Mouse (Mus musculus): ENCODE data around the gene Sectm1b. TPM values are rescaled to one million over a fixed set of nuclear protein-coding genes. Genes with fewer than 3 reads are reported as not detected.

The Sectm1b gene
- polyA plus RNA-seq, 1 experiment from 2014 or later = 0.92 TPM

GRCm38 (mm10) chr11:121015472-121015871, 47.9 kb downstream of the Sectm1b start:
- no peak for ATAC-seq (ENCODE audit: insufficient read depth, low FRiP score, low read depth)
- H3K36me3 ChIP-seq = no peaks in the 10 kb centered on the region
- WGBS = 36% methylated on average over 6 of the region's 6 CpGs
- no peak overlapping the region for H3K4me2 ChIP-seq
- H3K27me3 ChIP-seq (replicated peaks) = no peaks in the 10 kb centered on the region
- H3K9ac ChIP-seq = no peak overlapping the region
- no peak overlapping the region for H3K4me3 ChIP-seq (replicated peaks)
- no peaks in the 10 kb centered on the region for H3K9me3 ChIP-seq
- peaks cover 8% of the 10 kb centered on the region for H3K4me1 ChIP-seq
- no peak overlapping the region for H3K27ac ChIP-seq

- H3K27ac ChIP-seq = no peak overlapping the region
- no peaks in the 10 kb centered on the region for H3K36me3 ChIP-seq
- peak overlapping the region; percentile 48 for H3K4me2 ChIP-seq
- peaks cover 8% of the 10 kb centered on the region for H3K4me1 ChIP-seq
- ATAC-seq (ENCODE audit: insufficient read depth, low FRiP score, low read depth) = peak; percentile 10; the same call in 1 of the 2 replicates
- WGBS = 42% methylated on average over 19 of the region's 19 CpGs
- H3K9me3 ChIP-seq = no peaks in the 10 kb centered on the region
- H3K9ac ChIP-seq = no peak overlapping the region
- H3K27me3 ChIP-seq (replicated peaks) = no peaks in the 10 kb centered on the region
- H3K4me3 ChIP-seq (replicated peaks) = peak overlapping the region; percentile 27
Measured at GRCm38 (mm10) chr11:121014896-121015300, 48.5 kb downstream of the Sectm1b start.

GRCm38 (mm10) chr11:121013656-121014055, 49.7 kb downstream of the Sectm1b start:
- no peak overlapping the region for H3K9ac ChIP-seq
- H3K27me3 ChIP-seq (replicated peaks) = no peaks in the 10 kb centered on the region
- H3K4me1 ChIP-seq = peaks cover 8% of the 10 kb centered on the region
- no peak overlapping the region for H3K4me2 ChIP-seq
- no peak for ATAC-seq (ENCODE audit: insufficient read depth, low FRiP score, low read depth)
- no peak overlapping the region for H3K27ac ChIP-seq
- no peaks in the 10 kb centered on the region for H3K9me3 ChIP-seq
- H3K36me3 ChIP-seq = no peaks in the 10 kb centered on the region
- no peak overlapping the region for H3K4me3 ChIP-seq (replicated peaks)
- WGBS = 75% methylated on average over 7 of the region's 7 CpGs

- no peak overlapping the region for H3K4me3 ChIP-seq (replicated peaks)
- H3K9ac ChIP-seq = no peak overlapping the region
- no peak overlapping the region for H3K27ac ChIP-seq
- WGBS = 90% methylated on average over 3 of the region's 3 CpGs
- H3K36me3 ChIP-seq = no peaks in the 10 kb centered on the region
- H3K9me3 ChIP-seq = no peaks in the 10 kb centered on the region
- no peak overlapping the region for H3K4me2 ChIP-seq
- H3K27me3 ChIP-seq (replicated peaks) = no peaks in the 10 kb centered on the region
- H3K4me1 ChIP-seq = peaks cover 3% of the 10 kb centered on the region; the same call in 1 of the 2 replicates
- no peak for ATAC-seq (ENCODE audit: insufficient read depth, low FRiP score, low read depth)
Measured at GRCm38 (mm10) chr11:121010044-121010755, 53.2 kb downstream of the Sectm1b start.

- 63% methylated on average over 6 of the region's 6 CpGs for WGBS
- Histone ChIP-seq H3K4me2 (no peak overlapping the region), H3K36me3 (no peaks in the 10 kb centered on the region), H3K27me3 (replicated peaks) (no peaks in the 10 kb centered on the region), H3K4me1 (0 out of 2 replicates have a peak, but pooled peaks cover 2% of the 10 kb centered on the region), H3K27ac (no peak overlapping the region), H3K4me3 (replicated peaks) (no peak overlapping the region), H3K9ac (no peak overlapping the region), H3K9me3 (no peaks in the 10 kb centered on the region)
- no peak for ATAC-seq (ENCODE audit: insufficient read depth, low FRiP score, low read depth)
Measured at GRCm38 (mm10) chr11:121006184-121006583, 57.2 kb downstream of the Sectm1b start.

GRCm38 (mm10) chr11:121004281-121004680, 59.1 kb downstream of the Sectm1b start:
- 46% methylated on average over 5 of the region's 5 CpGs for WGBS
- H3K9me3 ChIP-seq = no peaks in the 10 kb centered on the region
- H3K9ac ChIP-seq = no peak overlapping the region
- 0 out of 2 replicates have a peak, but pooled peaks cover 2% of the 10 kb centered on the region for H3K4me1 ChIP-seq
- no peaks in the 10 kb centered on the region for H3K27me3 ChIP-seq (replicated peaks)
- no peak overlapping the region for H3K4me2 ChIP-seq
- no peak overlapping the region for H3K4me3 ChIP-seq (replicated peaks)
- H3K36me3 ChIP-seq = no peaks in the 10 kb centered on the region
- ATAC-seq (ENCODE audit: insufficient read depth, low FRiP score, low read depth) = no peak
- no peak overlapping the region for H3K27ac ChIP-seq

Other genes starting within 250 kb of the Sectm1b start
- gene Fasn, start 239.0 kb downstream of the Sectm1b start, polyA plus RNA-seq (2015; fragmentation: Nextera tagmentation; extraction: Ambion mirVana) = 45.9 and 46.3 TPM in 2 replicates
- gene Ccdc57, start 130.7 kb downstream of the Sectm1b start, polyA plus RNA-seq (2015; fragmentation: Nextera tagmentation; extraction: Ambion mirVana) = 4.5 and 5.6 TPM in 2 replicates
- 57.7 and 60.4 TPM in 2 replicates for gene Slc16a3, start 115.1 kb downstream of the Sectm1b start, polyA plus RNA-seq (2015; fragmentation: Nextera tagmentation; extraction: Ambion mirVana)
- gene Csnk1d, start 72.2 kb downstream of the Sectm1b start, polyA plus RNA-seq (2015; fragmentation: Nextera tagmentation; extraction: Ambion mirVana) = 110 and 119 TPM in 2 replicates
- gene Cd7, start 24.2 kb downstream of the Sectm1b start, polyA plus RNA-seq (2015; fragmentation: Nextera tagmentation; extraction: Ambion mirVana) = 2.6 and 3.3 TPM in 2 replicates
- gene Sectm1a, start 17.7 kb upstream of the Sectm1b start, polyA plus RNA-seq (2015; fragmentation: Nextera tagmentation; extraction: Ambion mirVana) = 0.57 and 0.93 TPM in 2 replicates
- not detected in 2 replicates for gene Tex19.2, start 55.1 kb upstream of the Sectm1b start, polyA plus RNA-seq (2015; fragmentation: Nextera tagmentation; extraction: Ambion mirVana)
- gene Tex19.1, start 82.6 kb upstream of the Sectm1b start, polyA plus RNA-seq (2015; fragmentation: Nextera tagmentation; extraction: Ambion mirVana) = 0.08 TPM in 1 of 2 replicates, not detected in the other
- not detected in 2 replicates for gene Uts2r, start 96.7 kb upstream of the Sectm1b start, polyA plus RNA-seq (2015; fragmentation: Nextera tagmentation; extraction: Ambion mirVana)
- gene Hexdc, start 140.9 kb upstream of the Sectm1b start, polyA plus RNA-seq (2015; fragmentation: Nextera tagmentation; extraction: Ambion mirVana) = 8.1 and 9.2 TPM in 2 replicates
- 30.4 and 30.5 TPM in 2 replicates for gene Ogfod3, start 141.1 kb upstream of the Sectm1b start, polyA plus RNA-seq (2015; fragmentation: Nextera tagmentation; extraction: Ambion mirVana)
- 32.5 and 34.6 TPM in 2 replicates for gene Cybc1, start 165.8 kb upstream of the Sectm1b start, polyA plus RNA-seq (2015; fragmentation: Nextera tagmentation; extraction: Ambion mirVana)
- 45.6 and 52.0 TPM in 2 replicates for gene Narf, start 173.7 kb upstream of the Sectm1b start, polyA plus RNA-seq (2015; fragmentation: Nextera tagmentation; extraction: Ambion mirVana)
- gene Foxk2, start 196.4 kb upstream of the Sectm1b start, polyA plus RNA-seq (2015; fragmentation: Nextera tagmentation; extraction: Ambion mirVana) = 8.6 and 9.8 TPM in 2 replicates

All from stomach, embryonic 15.5 days (tissue).